Mouse (Mus musculus) cerebellum, adult 18-20 months (tissue): ENCODE data around the gene Ttll4.

Experiments used
- DNase-seq, 2 experiments: peaks; one replicate each; pipeline ENCODE4 v3.0.0; 2021

Gene Ttll4

GRCm38 (mm10) chr1:74712461-74713098 lies 51.0 kb downstream of the Ttll4 start:
- no peak for DNase-seq

GRCm38 (mm10) chr1:74713099-74713858 lies 51.7 kb downstream of the Ttll4 start, which contains the start of gene Cyp27a1:
Gene Cyp27a1 (plus strand): TSS chr1:74713574.
- peak; percentile 18 to 27 for DNase-seq

GRCm38 (mm10) chr1:74713859-74714730 lies 52.5 kb downstream of the Ttll4 start:
- no peak for DNase-seq

GRCm38 (mm10) chr1:74714967-74715366 lies 53.4 kb downstream of the Ttll4 start:
- no peak for DNase-seq

GRCm38 (mm10) chr1:74715468-74715867 lies 53.9 kb downstream of the Ttll4 start:
- no peak for DNase-seq

GRCm38 (mm10) chr1:74715886-74716285 lies 54.3 kb downstream of the Ttll4 start:
- DNase-seq: no peak

GRCm38 (mm10) chr1:74718113-74718512 lies 56.6 kb downstream of the Ttll4 start:
- DNase-seq: no peak

GRCm38 (mm10) chr1:74719281-74719680 lies 57.7 kb downstream of the Ttll4 start:
- no peak for DNase-seq

- DNase-seq: no peak
These were observed 60.1 kb downstream of the Ttll4 start for GRCm38 (mm10) chr1:74721657-74722056.

GRCm38 (mm10) chr1:74723748-74724147 lies 62.2 kb downstream of the Ttll4 start:
- DNase-seq: no peak

GRCm38 (mm10) chr1:74726114-74726513 lies 64.6 kb downstream of the Ttll4 start:
- DNase-seq: no peak

GRCm38 (mm10) chr1:74726674-74727073 lies 65.1 kb downstream of the Ttll4 start:
- no peak for DNase-seq

GRCm38 (mm10) chr1:74728446-74728845 lies 66.9 kb downstream of the Ttll4 start:
- no peak for DNase-seq

GRCm38 (mm10) chr1:74736977-74737376 lies 75.4 kb downstream of the Ttll4 start:
- no peak for DNase-seq

- DNase-seq: no peak
These were observed 76.0 kb downstream of the Ttll4 start for GRCm38 (mm10) chr1:74737500-74737899.

- DNase-seq: no peak
These were observed 79.3 kb downstream of the Ttll4 start for GRCm38 (mm10) chr1:74740846-74741245.

- DNase-seq: no peak
These were observed 85.8 kb downstream of the Ttll4 start for GRCm38 (mm10) chr1:74747335-74747734.

- peak; percentile 15 to 16 for DNase-seq
These were observed 87.2 kb downstream of the Ttll4 start, which contains the start of gene Prkag3 for GRCm38 (mm10) chr1:74748643-74749271. Gene Prkag3 (minus strand): TSS chr1:74749221.

GRCm38 (mm10) chr1:74749301-74749700 lies 87.8 kb downstream of the Ttll4 start:
- no peak for DNase-seq

- DNase-seq: no peak
These were observed 89.1 kb downstream of the Ttll4 start for GRCm38 (mm10) chr1:74750683-74751082.

GRCm38 (mm10) chr1:74752150-74752549 lies 90.6 kb downstream of the Ttll4 start:
- no peak for DNase-seq

GRCm38 (mm10) chr1:74752833-74753232 lies 91.3 kb downstream of the Ttll4 start:
- DNase-seq: no peak
